Mouse (Mus musculus): Measurements from ENCODE around the gene BC024978. TPM values are rescaled to one million over a fixed set of nuclear protein-coding genes. Genes with fewer than 3 reads are reported as not detected.
A peak's percentile ranks its signal among the peaks of the same experiment; 100 is the strongest.

Gene BC024978
- total and polyA plus RNA-seq, 3 experiments, result 11.3 to 14.2 (median 14.2) TPM

GRCm38 (mm10) chr7:27178324-27179216 is 17.0 kb upstream of the BC024978 start, which contains the start of gene Rab4b:
Rab4b (minus strand) TSS chr7:27178896.
- Histone ChIP-seq H3K36me3 (ENCODE audit: control insufficient read depth, insufficient read depth, low read length) (no peaks in the 10 kb centered on the region), H3K79me2 (replicated peaks; ENCODE audit: control insufficient read depth, insufficient read depth, low read length) (no peaks in the 10 kb centered on the region), H3K27ac (peak within 1 kb of the TSS; percentile 98), H3K9ac (ENCODE audit: low read depth, low read length) (peak within 1 kb of the TSS; percentile 78), H3K4me1 (ENCODE audit: control insufficient read depth, insufficient read depth, low read length) (peaks cover 4% of the 10 kb centered on the region; the same call in 1 of the 2 replicates), H3K27me3 (ENCODE audit: control insufficient read depth, insufficient read depth, low read length) (no peaks in the 10 kb centered on the region), H3K4me3 (peak within 1 kb of the TSS; percentile 94)
- intact Hi-C loops (cut with DNase I), result loop anchor here (2.0 kb wide), 1 partner anchor 18 kb away; no protein-coding TSS in a partner anchor
- DNase-seq, result peak; percentile 98 to 100
- TF ChIP-seq POLR2A (IDR thresholded peaks at IDR 0.05; ENCODE audit: insufficient read depth, low read depth, low read length) (peak; percentile 66), CTCF (IDR thresholded peaks at IDR 0.05) (peak; percentile 78), EP300 (IDR thresholded peaks at IDR 0.05; ENCODE audit: insufficient read depth, low read depth, low read length) (peak; percentile 51; the same call in 1 of the 2 replicates)
- under 1% methylated on average over 53 of the region's 53 CpGs for WGBS

- TF ChIP-seq EP300 (IDR thresholded peaks at IDR 0.05; ENCODE audit: insufficient read depth, low read depth, low read length) (no peak), POLR2A (IDR thresholded peaks at IDR 0.05; ENCODE audit: insufficient read depth, low read depth, low read length) (no peak), CTCF (IDR thresholded peaks at IDR 0.05) (no peak)
- Histone ChIP-seq H3K4me1 (ENCODE audit: control insufficient read depth, insufficient read depth, low read length) (peaks cover 4% of the 10 kb centered on the region; the same call in 1 of the 2 replicates), H3K9ac (ENCODE audit: low read depth, low read length) (no peak overlapping the region; the same call in 1 of the 2 replicates), H3K4me3 (peak overlapping the region; percentile 94), H3K36me3 (ENCODE audit: control insufficient read depth, insufficient read depth, low read length) (no peaks in the 10 kb centered on the region), H3K27me3 (ENCODE audit: control insufficient read depth, insufficient read depth, low read length) (no peaks in the 10 kb centered on the region), H3K79me2 (replicated peaks; ENCODE audit: control insufficient read depth, insufficient read depth, low read length) (no peaks in the 10 kb centered on the region), H3K27ac (peak overlapping the region; percentile 74)
- DNase-seq, result no peak
- 42% methylated on average over 16 of the region's 16 CpGs for WGBS
- intact Hi-C loops (cut with DNase I), result loop anchor here (2.0 kb wide), 1 partner anchor 19 kb away; no protein-coding TSS in a partner anchor
Measured at GRCm38 (mm10) chr7:27179217-27179918, 16.2 kb upstream of the BC024978 start.

DNA sequence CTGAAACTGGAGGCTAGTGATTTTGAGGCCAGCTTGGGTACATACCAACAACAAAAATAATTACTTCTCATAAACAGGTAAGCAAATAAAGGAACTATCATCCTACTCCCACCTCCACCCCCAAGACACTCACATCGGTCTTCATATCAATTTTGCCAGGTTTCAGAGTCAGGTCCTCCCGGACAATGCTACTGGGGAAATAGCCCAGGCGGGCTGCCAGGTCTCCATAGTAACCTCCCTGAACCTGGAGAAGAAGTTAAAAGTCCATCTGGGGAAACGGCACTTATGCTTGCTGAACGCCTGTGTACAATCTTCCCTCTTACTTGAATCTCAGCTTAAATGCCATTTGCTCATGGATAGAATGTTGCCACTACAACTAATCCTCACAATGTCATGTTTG is 15.5 kb upstream of the BC024978 start:
- no peak overlapping the region for H3K9ac ChIP-seq (ENCODE audit: low read depth, low read length)
- H3K4me1 ChIP-seq (ENCODE audit: control insufficient read depth, insufficient read depth, low read length), result peaks cover 4% of the 10 kb centered on the region; the same call in 1 of the 2 replicates
- TF ChIP-seq CTCF (IDR thresholded peaks at IDR 0.05) (no peak), POLR2A (IDR thresholded peaks at IDR 0.05; ENCODE audit: insufficient read depth, low read depth, low read length) (no peak), EP300 (IDR thresholded peaks at IDR 0.05; ENCODE audit: insufficient read depth, low read depth, low read length) (no peak)
- intact Hi-C loops (cut with DNase I), result loop anchor here (2.0 kb wide), 1 partner anchor 15 kb away; the partner anchor contains the start of gene BC024978
- peak overlapping the region; percentile 74; the same call in 1 of the 2 replicates for H3K27ac ChIP-seq
- H3K79me2 ChIP-seq (replicated peaks; ENCODE audit: control insufficient read depth, insufficient read depth, low read length), result no peaks in the 10 kb centered on the region
- WGBS, result 26% methylated on average over 5 of the region's 5 CpGs
- no peaks in the 10 kb centered on the region for H3K27me3 ChIP-seq (ENCODE audit: control insufficient read depth, insufficient read depth, low read length)
- peak; percentile 72 to 74 for DNase-seq
- no peaks in the 10 kb centered on the region for H3K36me3 ChIP-seq (ENCODE audit: control insufficient read depth, insufficient read depth, low read length)
- no peak overlapping the region for H3K4me3 ChIP-seq

DNA sequence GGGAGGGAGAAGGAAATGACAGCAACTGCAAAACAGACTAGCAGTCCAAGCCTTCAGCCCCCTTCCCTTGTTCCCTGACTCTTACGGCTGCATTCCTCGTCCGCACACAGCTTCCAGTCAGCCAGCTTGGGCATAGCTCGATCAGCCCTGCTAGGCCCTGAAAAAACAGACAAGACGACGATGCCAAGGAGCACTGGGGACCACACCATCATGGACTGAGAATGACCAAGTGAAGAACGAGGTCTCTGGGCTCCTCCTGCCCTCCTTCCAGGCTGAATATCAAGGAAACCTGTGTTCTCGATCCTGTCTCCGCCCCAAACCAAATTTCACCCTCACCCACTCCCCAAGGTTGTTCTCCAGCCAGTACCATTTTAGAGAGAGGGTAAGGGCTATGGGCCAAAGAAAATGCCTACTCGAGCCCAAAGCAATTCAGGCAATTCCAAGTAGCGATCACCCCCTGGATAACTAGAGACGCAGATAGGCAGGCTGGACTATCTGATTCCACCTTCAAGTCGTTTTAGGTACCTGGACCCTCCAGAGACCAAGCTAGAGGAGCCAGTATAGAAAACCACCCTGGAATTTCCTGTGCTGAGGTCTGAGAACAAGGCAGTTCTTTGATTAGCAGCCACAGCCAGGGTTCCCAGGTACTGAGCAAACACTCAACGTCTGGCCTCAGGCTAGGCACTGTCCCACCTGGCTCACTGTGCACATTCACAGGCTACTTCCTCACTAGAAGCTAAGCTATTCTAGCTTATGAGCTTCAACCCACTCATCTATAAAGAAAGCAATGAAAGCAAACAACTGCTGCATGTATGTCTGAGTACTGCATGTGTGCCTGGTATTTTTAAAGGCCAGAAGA is 14.5 kb upstream of the BC024978 start, which contains the start of the genes Gm21983 and Mia:
Gene Gm21983 (minus strand): TSS at position 250 of the 859 bp plus-strand sequence.
Gene Mia (minus strand): TSS at position 321 of the 859 bp plus-strand sequence.
- no peak for DNase-seq
- Histone ChIP-seq H3K4me1 (ENCODE audit: control insufficient read depth, insufficient read depth, low read length) (peaks cover 4% of the 10 kb centered on the region; the same call in 1 of the 2 replicates), H3K79me2 (replicated peaks; ENCODE audit: control insufficient read depth, insufficient read depth, low read length) (no peaks in the 10 kb centered on the region), H3K4me3 (no peak within 1 kb of the TSS), H3K27me3 (ENCODE audit: control insufficient read depth, insufficient read depth, low read length) (no peaks in the 10 kb centered on the region), H3K27ac (peak within 1 kb of the TSS; percentile 74; the same call in 1 of the 2 replicates), H3K36me3 (ENCODE audit: control insufficient read depth, insufficient read depth, low read length) (no peaks in the 10 kb centered on the region), H3K9ac (ENCODE audit: low read depth, low read length) (no peak within 1 kb of the TSS)
- WGBS, result 63% methylated on average over 14 of the region's 14 CpGs
- intact Hi-C loops (cut with DNase I), result loop anchor here (2.0 kb wide), 1 partner anchor 14 kb away; the partner anchor contains the start of gene BC024978
- no peak for TF ChIP-seq POLR2A (IDR thresholded peaks at IDR 0.05; ENCODE audit: insufficient read depth, low read depth, low read length)
- TF ChIP-seq EP300 (IDR thresholded peaks at IDR 0.05; ENCODE audit: insufficient read depth, low read depth, low read length), result no peak
- no peak for TF ChIP-seq CTCF (IDR thresholded peaks at IDR 0.05)

DNA sequence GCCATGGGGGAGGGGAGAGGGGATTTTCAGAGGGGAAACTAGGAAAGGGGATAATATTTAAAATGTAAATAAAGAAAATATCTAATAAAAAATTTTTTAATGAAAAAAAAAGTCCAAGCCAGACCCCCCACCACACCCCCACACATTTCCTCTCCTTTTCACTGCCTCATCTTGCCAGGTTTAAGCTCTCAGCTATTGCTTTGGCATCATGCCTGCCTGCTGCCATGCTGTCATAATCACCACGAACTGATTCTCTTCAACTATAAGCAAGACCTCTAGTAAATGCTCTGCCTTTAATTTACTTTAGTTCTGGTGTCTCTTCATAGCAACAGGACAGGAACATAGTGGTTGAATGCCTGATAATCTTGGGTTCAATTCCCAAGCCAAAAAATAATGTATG is 13.1 kb upstream of the BC024978 start:
- WGBS, result 54% methylated on average over 1 of the region's 1 CpGs
- intact Hi-C loops (cut with DNase I), result no loop called here
- TF ChIP-seq CTCF (IDR thresholded peaks at IDR 0.05), result no peak
- no peak for TF ChIP-seq EP300 (IDR thresholded peaks at IDR 0.05; ENCODE audit: insufficient read depth, low read depth, low read length)

More for the DNA sequence above, 13.1 kb upstream of the BC024978 start:
- no peaks in the 10 kb centered on the region for H3K36me3 ChIP-seq (ENCODE audit: control insufficient read depth, insufficient read depth, low read length)
- H3K9ac ChIP-seq (ENCODE audit: low read depth, low read length), result no peak overlapping the region
- H3K79me2 ChIP-seq (replicated peaks; ENCODE audit: control insufficient read depth, insufficient read depth, low read length), result no peaks in the 10 kb centered on the region
- H3K4me1 ChIP-seq (ENCODE audit: control insufficient read depth, insufficient read depth, low read length), result peaks cover 4% of the 10 kb centered on the region; the same call in 1 of the 2 replicates
- no peak overlapping the region for H3K27ac ChIP-seq
- no peak for DNase-seq
- H3K27me3 ChIP-seq (ENCODE audit: control insufficient read depth, insufficient read depth, low read length), result no peaks in the 10 kb centered on the region
- H3K4me3 ChIP-seq, result no peak overlapping the region
